Mouse (Mus musculus) bone marrow macrophage, adult 2 months (primary cell): Measurements from ENCODE around the gene Bdh2.

Experiments used
- CTCF ChIP-seq: IDR thresholded peaks from 2 replicates; pipeline ENCODE4 v1.5.1; 2012; ENCODE audit warnings: low read depth, mild to moderate bottlenecking, low read length, moderate library complexity
- POLR2A ChIP-seq: IDR thresholded peaks from 2 replicates; pipeline ENCODE4 v1.6.1; 2012; ENCODE audit warnings: mild to moderate bottlenecking, low read depth, low read length, borderline replicate concordance

- no peak for TF ChIP-seq POLR2A
- no peak for TF ChIP-seq CTCF
These were observed 29.2 kb upstream of the Bdh2 start for GRCm38 (mm10) chr3:135251825-135252224.
